Mouse (Mus musculus) kidney, postnatal 0 days (tissue): Measurements from ENCODE around the gene Cxcl12. TPM values are rescaled to one million over a fixed set of nuclear protein-coding genes. Genes with fewer than 3 reads are reported as not detected.

Experiments
- ATAC-seq: fragments of 200-750 bp; cut with Nextera tagmentation; replicated peaks from 2 replicates; pipeline ENCODE4 v1.8.0; 2017; ENCODE audit warnings: low read depth, moderate number of reproducible peaks, moderate TSS enrichment, moderate library complexity; ENCODE audit not compliant: low FRiP score
- DNase-seq: peaks from one replicate; pipeline ENCODE4 v3.0.0-alpha.2; 2016; ENCODE audit warnings: low spot score
- H3K27ac ChIP-seq: fragments of 300-500 bp; sonication (generic); 2 replicates; pipeline ENCODE4 v1.5.1; 2014; ENCODE audit warnings: mild to moderate bottlenecking
- H3K27me3 ChIP-seq: fragments of 300-500 bp; sonication (generic); 2 replicates; pipeline ENCODE4 v1.6.1; 2014; ENCODE audit warnings: low read length, mixed read lengths; ENCODE audit not compliant: insufficient read depth
- H3K36me3 ChIP-seq: fragments of 300-500 bp; sonication (generic); 2 replicates; pipeline ENCODE4 v1.6.1; 2014; ENCODE audit warnings: low read length, mixed read lengths; ENCODE audit not compliant: insufficient read depth
- H3K4me1 ChIP-seq: fragments of 300-500 bp; sonication (generic); replicated peaks from 2 replicates; pipeline ENCODE4 v1.6.1; 2014; ENCODE audit warnings: antibody characterized with exemption, low read length, mixed read lengths; ENCODE audit not compliant: insufficient read depth
- H3K4me2 ChIP-seq: fragments of 300-500 bp; sonication (generic); 2 replicates; pipeline ENCODE4 v1.6.1; 2014; ENCODE audit warnings: mild to moderate bottlenecking, low read length, moderate library complexity, mixed read lengths
- H3K4me3 ChIP-seq: fragments of 300-500 bp; sonication (generic); replicated peaks from 2 replicates; pipeline ENCODE4 v1.5.1; 2014; ENCODE audit warnings: low read depth, low read length
- H3K9ac ChIP-seq: fragments of 300-500 bp; sonication (generic); 2 replicates; pipeline ENCODE4 v1.6.1; 2014; ENCODE audit warnings: low read depth, low read length
- H3K9me3 ChIP-seq: fragments of 300-500 bp; sonication (generic); replicated peaks from 2 replicates; pipeline ENCODE4 v1.6.1; 2016; ENCODE audit warnings: low read length, inconsistent platforms, mixed read lengths
- CTCF ChIP-seq: IDR thresholded peaks from 2 replicates; pipeline ENCODE4 v1.5.1; 2016; ENCODE audit warnings: antibody characterized with exemption, low read depth, mild to moderate bottlenecking, moderate library complexity
- whole genome bisulfite sequencing: fragments of 180-500 bp; shearing (Covaris S2); extraction: QIAGEN DNeasy Blood & Tissue Kit; methylation state at CpG from one replicate; pipeline ENCODE4 v1.1.7; 2014; 5-methylcytosine and 5-hydroxymethylcytosine counted together
- polyA plus RNA-seq: library from polyadenylated mRNA; unstranded; fragments of >200 nt; fragmentation: Nextera tagmentation; extraction: Ambion mirVana; gene quantifications from 2 replicates; pipeline ENCODE4 v1.2.1, GENCODE M21; 2015

The Cxcl12 gene
- polyA plus RNA-seq, 1 experiment from 2014 or later = 204 TPM

DNA sequence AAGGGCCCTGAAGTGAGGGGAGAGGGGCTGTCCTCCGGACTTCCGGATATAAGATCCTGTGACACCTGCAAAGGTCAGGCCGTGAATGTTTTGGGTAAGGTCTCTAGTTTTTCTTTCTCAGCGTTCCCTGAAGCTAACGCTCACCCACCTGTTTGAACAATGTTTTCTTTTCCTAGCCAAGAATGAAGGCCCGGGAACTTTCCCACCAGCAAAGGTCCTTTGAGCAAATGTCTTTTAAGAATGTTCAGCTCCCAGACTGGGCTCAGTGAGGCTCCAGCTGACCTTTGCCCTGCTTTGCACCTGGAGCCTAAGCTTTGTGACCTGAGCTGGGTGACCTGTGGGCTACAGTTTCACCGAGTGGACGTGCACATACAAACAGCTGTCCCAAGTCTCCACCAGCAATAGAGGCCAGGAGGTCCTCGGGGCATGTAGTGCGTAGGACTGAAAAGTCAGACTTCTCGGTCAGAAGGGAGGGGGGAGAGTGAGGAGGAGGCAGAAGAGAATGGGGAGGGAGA is 52.6 kb downstream of the Cxcl12 start:
- DNase-seq (no peak), ATAC-seq (no peak)
- TF ChIP-seq CTCF = no peak
- Histone ChIP-seq H3K36me3 (no peaks in the 10 kb centered on the region), H3K4me2 (no peak overlapping the region), H3K4me1 (no peaks in the 10 kb centered on the region), H3K4me3 (no peak overlapping the region), H3K9me3 (no peaks in the 10 kb centered on the region), H3K27ac (0 out of 2 replicates have a peak overlapping the region, but pooled peaks have one; percentile 25), H3K27me3 (no peaks in the 10 kb centered on the region), H3K9ac (no peak overlapping the region)
- 34% methylated on average over 11 of the region's 11 CpGs for WGBS
